Mouse (Mus musculus) splenic B cell, adult 2 months (primary cell): ENCODE results near the gene Sugct.

Source experiments
- DNase-seq: peaks from one replicate; pipeline ENCODE4 v3.0.0-alpha.2; 2011; ENCODE audit warnings: low read depth, low spot score
- H3K27me3 ChIP-seq: 2 replicates; pipeline ENCODE4 v1.6.1; 2012; ENCODE audit warnings: mild to moderate bottlenecking, low read length, moderate library complexity, mixed read lengths; ENCODE audit not compliant: control insufficient read depth, poor library complexity, insufficient read depth, severe bottlenecking
- H3K36me3 ChIP-seq: 2 replicates; pipeline ENCODE4 v1.6.1; 2012; ENCODE audit warnings: mild to moderate bottlenecking, low read length, moderate library complexity, mixed read lengths; ENCODE audit not compliant: control insufficient read depth, poor library complexity, insufficient read depth, severe bottlenecking

The Sugct gene

DNA sequence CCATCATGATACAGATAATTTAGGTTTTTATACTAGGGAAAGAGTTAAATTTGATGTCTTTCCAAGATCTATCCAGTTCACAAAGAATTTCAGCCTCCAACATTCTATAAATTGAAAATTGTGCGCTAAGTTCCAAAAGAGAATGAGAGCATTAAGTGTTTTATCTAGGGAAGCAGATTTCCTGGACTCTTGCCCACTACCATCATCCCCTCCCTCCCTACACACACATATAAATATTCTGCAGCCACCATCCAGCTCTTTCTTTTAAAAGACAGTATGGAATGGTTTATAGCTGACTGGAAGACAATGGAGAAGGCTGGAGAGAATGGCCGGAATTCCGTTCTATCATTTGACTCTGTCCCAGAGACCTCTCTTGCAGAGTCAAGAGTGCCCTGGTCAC is 404.3 kb downstream of the Sugct start:
- Histone ChIP-seq H3K27me3 (no peaks in the 10 kb centered on the region), H3K36me3 (no peaks in the 10 kb centered on the region)
- no peak for DNase-seq

- DNase-seq, result no peak
- H3K36me3 ChIP-seq, result no peaks in the 10 kb centered on the region
- H3K27me3 ChIP-seq, result no peaks in the 10 kb centered on the region
Measured at GRCm38 (mm10) chr13:17288377-17288776, 407.0 kb downstream of the Sugct start.

DNA sequence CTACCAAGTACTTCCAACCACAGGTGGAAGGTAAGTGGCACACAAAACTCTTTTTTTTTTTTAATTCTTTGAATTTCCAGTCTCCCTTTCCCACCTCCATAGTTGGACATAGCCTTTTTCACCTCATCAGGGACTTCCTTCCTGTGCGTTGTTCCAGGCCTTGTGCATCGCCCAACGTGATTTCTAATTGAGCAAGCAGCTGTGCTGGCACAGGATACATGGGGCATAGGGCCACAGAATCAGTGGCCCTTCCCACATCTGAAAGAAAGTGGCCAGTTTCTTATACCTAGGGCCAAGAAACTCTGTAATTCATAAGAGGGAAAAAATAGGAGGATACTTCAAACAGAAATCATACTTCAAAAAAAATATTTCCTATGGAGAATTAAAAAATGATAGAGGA is 449.4 kb downstream of the Sugct start:
- H3K27me3 ChIP-seq, result no peaks in the 10 kb centered on the region
- DNase-seq, result no peak
- H3K36me3 ChIP-seq, result no peaks in the 10 kb centered on the region

DNA sequence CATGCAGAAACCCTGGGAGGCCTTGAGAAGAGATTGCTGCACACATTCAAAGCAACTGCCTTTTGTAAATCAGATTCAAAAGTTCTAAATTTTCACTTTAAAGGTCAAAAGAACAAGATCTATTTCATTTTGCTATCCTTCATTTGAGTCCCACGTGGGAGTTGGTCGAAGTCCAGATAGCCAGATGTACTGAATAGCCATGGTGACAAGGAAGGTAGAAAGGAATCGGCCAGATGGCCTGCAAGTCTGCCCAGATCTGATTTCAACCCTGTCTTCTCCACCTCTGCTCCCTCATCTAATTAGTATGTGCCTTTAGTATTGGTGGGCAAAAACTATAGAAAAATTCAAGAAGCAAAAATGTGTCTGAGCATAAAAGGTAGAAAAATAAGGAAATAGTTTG is 478.8 kb downstream of the Sugct start:
- no peak for DNase-seq
- H3K36me3 ChIP-seq, result no peaks in the 10 kb centered on the region
- H3K27me3 ChIP-seq, result no peaks in the 10 kb centered on the region

DNA sequence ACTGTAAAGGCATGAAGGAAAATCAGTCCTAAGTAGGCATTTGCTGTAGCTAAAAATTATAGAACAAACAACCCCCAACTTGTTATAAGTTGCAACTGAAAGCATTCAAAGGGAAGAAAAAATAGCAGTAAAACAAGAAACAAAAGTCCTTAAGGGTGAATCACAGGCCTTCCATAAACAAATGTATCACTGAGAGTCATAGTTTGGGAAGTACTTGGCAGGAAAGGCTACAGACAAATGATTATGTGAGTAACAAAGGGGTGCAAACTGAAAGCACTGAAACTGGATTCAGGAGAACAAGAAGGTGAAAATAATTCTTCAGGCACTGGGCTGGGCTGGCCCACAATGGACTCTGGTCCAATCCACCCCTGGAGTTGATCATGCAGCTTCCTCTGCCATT is 482.7 kb downstream of the Sugct start:
- no peak for DNase-seq
- no peaks in the 10 kb centered on the region for H3K27me3 ChIP-seq
- no peaks in the 10 kb centered on the region for H3K36me3 ChIP-seq

DNA sequence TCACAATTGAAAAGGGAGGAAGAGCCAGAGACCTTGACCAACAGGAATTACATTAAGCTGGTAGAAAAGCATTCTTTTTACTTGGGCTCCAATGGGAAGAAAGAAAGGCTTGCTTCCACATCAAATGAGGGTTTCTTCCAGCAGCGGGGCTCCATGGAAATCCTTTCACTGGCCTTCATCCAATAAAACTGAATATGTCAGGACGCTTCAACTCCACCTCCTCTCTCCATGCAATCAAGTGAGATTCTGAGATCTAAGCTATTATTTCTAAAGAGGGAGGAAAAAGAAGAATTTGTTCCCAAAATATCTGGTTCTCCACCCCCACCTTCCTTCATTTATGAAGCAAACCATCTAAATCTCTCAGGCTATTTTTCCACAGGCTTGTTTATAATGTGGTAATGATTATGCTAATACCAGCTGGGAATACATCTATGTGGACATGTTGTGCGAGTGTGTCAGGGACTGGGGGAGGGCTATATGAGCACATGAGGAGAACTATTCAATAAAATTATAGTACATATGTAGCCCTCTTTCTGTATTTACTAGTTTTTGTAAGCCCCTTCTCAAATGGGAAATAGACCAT is 505.1 kb downstream of the Sugct start:
- no peak for DNase-seq
- no peaks in the 10 kb centered on the region for H3K36me3 ChIP-seq
- no peaks in the 10 kb centered on the region for H3K27me3 ChIP-seq

DNA sequence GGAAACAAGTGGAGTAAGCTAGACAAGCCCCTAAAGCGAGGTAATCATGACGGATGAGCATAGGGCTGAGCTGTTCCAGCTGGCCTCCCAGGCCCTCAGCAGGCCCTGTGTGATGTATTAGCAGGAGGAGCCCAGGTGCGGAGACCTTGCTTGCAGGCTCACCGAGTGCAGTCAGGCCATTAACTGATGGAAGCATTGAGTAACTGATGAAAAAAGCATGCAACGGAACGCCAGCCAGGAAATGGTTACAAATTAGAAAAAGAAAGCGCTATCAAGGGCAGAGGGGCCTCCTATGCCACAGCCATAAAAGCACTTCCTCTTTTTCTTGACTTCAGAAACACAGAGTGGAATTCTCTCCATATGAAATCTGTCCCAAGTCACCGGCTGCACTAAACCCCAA is 510.1 kb downstream of the Sugct start:
- H3K36me3 ChIP-seq, result no peaks in the 10 kb centered on the region
- no peaks in the 10 kb centered on the region for H3K27me3 ChIP-seq
- DNase-seq, result peak; percentile 7

DNA sequence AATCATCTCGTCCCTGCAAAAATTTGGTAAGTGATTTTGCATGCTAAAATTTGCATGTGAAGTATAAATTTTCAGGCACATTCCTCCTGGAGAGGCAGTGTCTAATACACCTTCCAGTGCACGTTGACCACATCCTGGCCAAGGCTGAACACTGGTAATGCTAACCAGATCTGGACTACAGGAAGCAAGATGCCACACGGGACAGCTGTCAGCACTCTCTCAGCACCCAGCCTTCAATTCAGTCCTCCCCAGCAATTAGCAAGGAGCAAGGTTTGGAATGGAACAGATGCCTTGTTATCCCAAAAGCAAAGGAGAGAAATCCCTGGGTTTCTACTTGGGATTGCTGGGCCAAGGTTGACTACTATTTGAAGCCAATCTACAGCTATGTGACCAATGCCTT is 529.4 kb downstream of the Sugct start:
- no peak for DNase-seq
- Histone ChIP-seq H3K36me3 (no peaks in the 10 kb centered on the region), H3K27me3 (no peaks in the 10 kb centered on the region)

- no peaks in the 10 kb centered on the region for H3K27me3 ChIP-seq
Measured at GRCm38 (mm10) chr13:17164721-17165120, 530.6 kb downstream of the Sugct start.

GRCm38 (mm10) chr13:17146441-17146992 is 548.8 kb downstream of the Sugct start:
- Histone ChIP-seq H3K27me3 (no peaks in the 10 kb centered on the region), H3K36me3 (no peaks in the 10 kb centered on the region)
- no peak for DNase-seq

More at GRCm38 (mm10) chr13:17164721-17165120, 530.6 kb downstream of the Sugct start:
- DNase-seq, result no peak
- H3K36me3 ChIP-seq, result no peaks in the 10 kb centered on the region

DNA sequence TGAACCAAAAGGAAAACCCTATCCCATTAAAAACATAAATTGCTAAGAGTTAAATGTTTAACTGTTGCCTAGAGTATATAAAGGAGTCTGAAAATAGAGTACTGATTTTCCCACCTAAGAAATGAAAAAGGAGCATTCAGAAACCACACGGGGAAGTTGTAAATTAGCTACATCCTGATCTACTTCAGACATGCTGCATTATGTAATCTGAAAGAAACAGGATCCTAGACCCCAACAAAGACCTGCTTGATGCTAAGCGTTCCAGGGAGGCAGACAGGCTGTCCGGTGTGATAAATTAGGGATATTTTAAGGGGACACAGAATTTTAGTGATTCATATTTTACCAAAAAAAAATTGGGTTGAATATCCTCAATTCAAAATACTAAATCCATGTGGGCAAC is 579.3 kb downstream of the Sugct start:
- Histone ChIP-seq H3K36me3 (no peaks in the 10 kb centered on the region), H3K27me3 (no peaks in the 10 kb centered on the region)
- DNase-seq, result no peak

DNA sequence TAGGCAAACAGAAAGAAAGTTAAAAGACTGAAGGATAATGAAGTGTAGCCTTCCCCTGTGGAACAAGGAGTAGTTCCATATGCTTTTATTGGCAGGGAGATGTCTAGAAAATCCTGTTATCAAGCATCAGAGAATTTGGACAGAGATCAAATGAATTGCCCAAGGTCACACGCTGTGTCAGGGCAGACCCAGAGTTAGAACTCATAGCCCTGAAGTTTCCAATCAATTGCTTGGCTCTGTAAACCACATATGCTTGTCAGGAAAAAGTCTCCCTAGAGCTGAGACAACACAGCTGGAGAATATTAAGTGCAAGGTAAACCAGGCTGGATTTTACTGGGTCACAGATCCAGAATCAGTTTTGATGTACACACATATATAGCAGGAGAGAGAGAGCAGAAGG is 593.0 kb downstream of the Sugct start:
- no peaks in the 10 kb centered on the region for H3K27me3 ChIP-seq
- H3K36me3 ChIP-seq, result no peaks in the 10 kb centered on the region
- no peak for DNase-seq

DNA sequence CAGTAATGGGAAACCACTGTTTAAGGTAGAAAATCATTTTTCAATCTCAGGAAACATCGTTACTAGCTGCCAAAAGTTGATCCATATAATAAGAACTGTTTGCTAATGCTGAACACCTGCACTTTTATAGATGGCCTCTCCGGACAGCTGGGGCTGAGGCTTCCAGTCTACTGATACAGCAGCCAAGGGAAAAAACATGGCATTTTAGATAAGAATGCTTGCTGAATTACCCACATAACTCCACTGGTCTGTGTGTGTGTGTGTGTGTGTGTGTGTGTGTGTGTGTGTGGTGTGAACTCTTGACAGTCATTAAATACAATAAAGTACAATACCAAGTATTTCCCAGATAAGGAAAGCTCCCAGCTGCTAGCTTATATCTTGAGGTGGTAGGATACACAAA is 608.8 kb downstream of the Sugct start:
- no peaks in the 10 kb centered on the region for H3K27me3 ChIP-seq
- H3K36me3 ChIP-seq, result no peaks in the 10 kb centered on the region
- DNase-seq, result no peak

GRCm38 (mm10) chr13:17086146-17086545 is 609.2 kb downstream of the Sugct start:
- Histone ChIP-seq H3K36me3 (no peaks in the 10 kb centered on the region), H3K27me3 (no peaks in the 10 kb centered on the region)
- no peak for DNase-seq

DNA sequence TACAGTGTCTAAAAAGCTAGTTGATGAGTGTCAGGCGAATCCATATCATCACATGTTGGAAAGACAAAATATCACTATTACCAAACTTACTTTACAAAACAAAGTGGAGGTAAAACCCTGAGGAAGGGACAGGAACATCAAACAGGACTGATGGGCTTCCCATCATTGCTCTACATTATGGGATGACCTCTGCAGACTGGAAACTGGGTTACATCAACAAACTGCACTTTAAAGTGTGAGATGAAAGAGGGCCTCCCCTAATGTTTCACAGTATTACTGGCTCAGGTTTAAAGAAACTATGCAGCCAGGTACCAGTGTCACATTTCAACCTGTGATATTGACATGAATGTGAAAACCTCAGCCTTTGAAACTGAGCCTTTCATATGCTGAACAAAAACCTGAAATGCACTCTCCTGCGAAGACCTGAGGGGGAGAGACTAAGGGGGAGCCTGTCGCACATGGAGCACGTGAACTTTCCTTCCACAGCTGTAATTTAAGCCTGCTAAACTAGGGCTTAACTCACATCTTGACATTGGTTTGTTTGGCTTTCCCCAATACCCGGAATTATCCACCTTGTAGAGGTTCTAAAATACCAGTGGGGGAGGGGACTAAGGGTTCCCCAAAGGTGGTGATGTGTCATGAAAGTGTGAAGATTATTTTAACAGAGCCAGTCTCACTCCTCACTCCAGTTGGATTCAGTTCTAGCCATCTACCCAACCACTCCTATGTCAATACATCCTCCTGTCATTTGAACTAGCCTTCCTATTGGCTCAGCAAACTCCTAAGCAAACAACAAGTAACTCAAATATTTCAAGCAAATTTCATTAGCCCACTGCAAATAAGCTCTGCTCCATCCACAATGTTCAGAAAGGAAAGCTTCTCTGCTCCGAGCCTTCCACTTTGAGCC is 610.2 kb downstream of the Sugct start:
- Histone ChIP-seq H3K27me3 (no peaks in the 10 kb centered on the region), H3K36me3 (no peaks in the 10 kb centered on the region)
- DNase-seq, result no peak
